Mouse (Mus musculus) embryonic fibroblast, embryonic 13.5 days (primary cell): Measurements from ENCODE around the gene Zmiz1. TPM values are rescaled to one million over a fixed set of nuclear protein-coding genes. Genes with fewer than 3 reads are reported as not detected.
A peak's percentile ranks its signal among the peaks of the same experiment; 100 is the strongest.

ENCODE experiments used
- H3K27ac ChIP-seq: 2 replicates; pipeline ENCODE4 v1.5.1; 2012; ENCODE audit warnings: low read length, control low read depth, inconsistent platforms; ENCODE audit not compliant: insufficient read depth
- H3K4me1 ChIP-seq: 2 replicates; pipeline ENCODE4 v1.6.1; 2011; ENCODE audit warnings: low read length; ENCODE audit not compliant: control insufficient read depth, insufficient read depth
- H3K4me3 ChIP-seq: 2 replicates; pipeline ENCODE4 v1.5.1; 2011; ENCODE audit warnings: mild to moderate bottlenecking, control low read depth, low read length; ENCODE audit not compliant: insufficient read depth
- CTCF ChIP-seq: IDR thresholded peaks from 2 replicates; pipeline ENCODE4 v1.5.1; 2011; ENCODE audit warnings: mild to moderate bottlenecking, control low read depth, low read length, moderate library complexity, borderline replicate concordance; ENCODE audit not compliant: insufficient read depth
- POLR2A ChIP-seq: IDR thresholded peaks from 2 replicates; pipeline ENCODE4 v1.6.1; 2011; ENCODE audit warnings: low read depth, mild to moderate bottlenecking, control low read depth, low read length, moderate library complexity
- polyA plus RNA-seq: library from polyadenylated mRNA; stranded (reverse); fragments of >200 nt; gene quantifications from 2 replicates; pipeline ENCODE4 v1.2.4, GENCODE M21; 2011; ENCODE audit warnings: low read depth; ENCODE audit not compliant: missing spikeins, insufficient read length

Gene Zmiz1
- polyA plus RNA-seq, 1 experiment = 61.9 TPM

GRCm38 (mm10) chr14:25461676-25462385, 2.8 kb downstream of the Zmiz1 start:
- TF ChIP-seq POLR2A (no peak; the same call in 1 of the 2 replicates), CTCF (no peak)
- Histone ChIP-seq H3K4me1 (peaks cover 30% of the 10 kb centered on the region), H3K4me3 (peak overlapping the region; percentile 87), H3K27ac (peak overlapping the region; percentile 96)

- Histone ChIP-seq H3K27ac (no peak overlapping the region), H3K4me3 (no peak overlapping the region), H3K4me1 (peaks cover 31% of the 10 kb centered on the region)
- TF ChIP-seq CTCF = no peak
- no peak for TF ChIP-seq POLR2A
Observed at GRCm38 (mm10) chr14:25462975-25463374, 4.0 kb downstream of the Zmiz1 start.

- TF ChIP-seq CTCF (no peak), POLR2A (no peak)
- Histone ChIP-seq H3K4me1 (peaks cover 37% of the 10 kb centered on the region), H3K4me3 (no peak overlapping the region), H3K27ac (no peak overlapping the region)
Observed at GRCm38 (mm10) chr14:25463919-25464318, 4.9 kb downstream of the Zmiz1 start.

- no peak overlapping the region for H3K27ac ChIP-seq
- TF ChIP-seq POLR2A (no peak), CTCF (no peak)
- no peak overlapping the region for H3K4me3 ChIP-seq
Observed at GRCm38 (mm10) chr14:25464611-25465307, 5.8 kb downstream of the Zmiz1 start.

GRCm38 (mm10) chr14:25466361-25466760, 7.4 kb downstream of the Zmiz1 start:
- peak overlapping the region; percentile 10; the same call in 1 of the 2 replicates for H3K27ac ChIP-seq
- H3K4me3 ChIP-seq = no peak overlapping the region
- no peak for TF ChIP-seq POLR2A
- no peak for TF ChIP-seq CTCF
- H3K4me1 ChIP-seq = peaks cover 38% of the 10 kb centered on the region

More at GRCm38 (mm10) chr14:25464611-25465307, 5.8 kb downstream of the Zmiz1 start:
- peaks cover 38% of the 10 kb centered on the region for H3K4me1 ChIP-seq

GRCm38 (mm10) chr14:25467911-25468668, 9.1 kb downstream of the Zmiz1 start:
- Histone ChIP-seq H3K27ac (no peak overlapping the region), H3K4me1 (peaks cover 49% of the 10 kb centered on the region), H3K4me3 (no peak overlapping the region)
- no peak for TF ChIP-seq CTCF
- TF ChIP-seq POLR2A = no peak

- Histone ChIP-seq H3K27ac (no peak overlapping the region), H3K4me1 (peaks cover 44% of the 10 kb centered on the region), H3K4me3 (no peak overlapping the region)
- TF ChIP-seq POLR2A (no peak), CTCF (no peak)
Observed at GRCm38 (mm10) chr14:25468891-25469529, 10.0 kb downstream of the Zmiz1 start.

GRCm38 (mm10) chr14:25470224-25470805, 11.3 kb downstream of the Zmiz1 start:
- TF ChIP-seq POLR2A = no peak
- Histone ChIP-seq H3K4me3 (no peak overlapping the region), H3K27ac (no peak overlapping the region), H3K4me1 (peaks cover 41% of the 10 kb centered on the region)

- peaks cover 41% of the 10 kb centered on the region for H3K4me1 ChIP-seq
- no peak overlapping the region for H3K27ac ChIP-seq
- TF ChIP-seq POLR2A (no peak), CTCF (no peak)
- H3K4me3 ChIP-seq = no peak overlapping the region
Observed at GRCm38 (mm10) chr14:25471035-25471434, 12.1 kb downstream of the Zmiz1 start.
